Mouse (Mus musculus): ENCODE measurements at regions not wholly inside any gene's neighbourhood (a gene's known extent, or its start where the extent isn't known, plus 50 kb on each side); places are given as distances from the start of the nearest gene placed in this dataset.

DNA sequence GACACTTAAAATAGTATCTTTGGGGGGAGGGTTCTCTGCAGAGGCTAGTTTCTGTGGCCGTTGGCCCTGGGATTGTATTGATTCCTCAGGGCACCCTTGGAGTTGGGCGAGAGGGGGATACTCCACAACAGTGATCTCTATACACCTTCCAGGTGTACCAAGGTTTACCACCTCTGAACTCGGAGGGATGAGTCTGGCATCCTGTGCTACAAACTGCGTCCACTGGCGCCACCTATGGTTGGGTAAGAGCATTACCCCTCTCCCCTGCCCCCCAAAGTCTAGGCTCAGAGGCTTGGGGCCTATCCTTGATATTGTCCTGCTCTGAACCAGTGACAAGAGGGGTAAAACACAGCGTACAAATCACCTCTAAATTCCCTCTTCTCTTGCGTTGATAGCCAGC lies 62.2 kb downstream of the Gm17728 start:
- peak; percentile 16 for DNase-seq (ENCODE audit: low spot score)

DNA sequence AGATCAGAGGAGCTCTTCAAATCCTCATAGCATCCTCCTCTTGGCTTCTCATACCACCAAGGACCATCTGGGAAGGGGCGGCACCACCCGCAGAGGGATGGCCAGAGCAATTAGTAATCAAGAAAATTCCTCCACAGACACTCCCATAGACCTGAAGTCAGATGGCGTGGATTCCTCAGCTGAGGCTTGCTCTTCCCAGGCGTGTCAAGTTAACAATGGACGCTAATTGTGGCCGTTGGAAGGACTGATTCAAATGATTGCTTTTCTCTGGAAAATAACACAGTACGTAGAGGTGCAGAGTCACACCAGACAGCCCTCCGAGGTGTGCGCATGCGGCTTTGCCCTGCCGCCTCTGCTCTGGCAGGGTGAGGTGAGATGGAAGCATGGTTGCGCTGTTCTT lies 62.7 kb downstream of the Gm17728 start:
- no peak for DNase-seq (ENCODE audit: low spot score)

DNA sequence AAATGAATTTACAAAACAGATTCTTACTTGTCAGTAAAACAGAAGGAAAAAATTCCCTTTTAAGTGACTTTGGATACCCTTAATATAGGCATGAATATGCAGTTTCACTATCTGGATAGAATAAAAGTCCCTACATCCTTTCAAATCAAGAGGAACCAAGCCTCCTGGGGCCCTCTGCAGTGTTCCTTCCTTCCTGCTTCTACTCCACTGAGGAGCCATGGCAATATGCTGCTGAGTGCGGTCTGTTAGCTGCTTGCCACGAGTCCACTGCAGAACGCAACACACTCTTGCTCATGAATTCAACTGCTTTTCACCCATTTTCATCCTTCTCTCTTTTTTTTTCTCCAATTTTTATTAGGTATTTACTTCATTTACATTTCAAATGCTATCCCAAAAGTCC lies 107.5 kb downstream of the Gm17728 start:
- no peak for DNase-seq (ENCODE audit: low spot score)

DNA sequence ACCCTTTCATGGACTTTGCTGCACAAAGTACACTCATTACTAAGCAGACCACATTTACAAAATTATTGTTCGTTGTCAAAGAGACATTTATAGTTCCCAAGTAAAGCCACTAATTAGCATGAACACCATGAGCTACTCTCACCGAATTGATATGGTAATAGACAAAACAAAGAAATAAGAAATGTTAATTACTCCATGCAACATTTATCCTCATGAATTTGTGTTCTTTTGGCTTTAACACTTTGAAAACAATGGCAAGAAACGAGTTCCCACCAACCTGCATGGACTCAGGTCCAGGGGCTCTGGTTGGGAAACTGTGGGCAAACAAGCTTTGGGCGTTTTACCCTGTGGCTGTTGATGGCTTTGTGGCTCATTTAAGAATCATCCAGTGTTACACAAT lies 114.2 kb downstream of the Gm17728 start:
- DNase-seq (ENCODE audit: low spot score): no peak

DNA sequence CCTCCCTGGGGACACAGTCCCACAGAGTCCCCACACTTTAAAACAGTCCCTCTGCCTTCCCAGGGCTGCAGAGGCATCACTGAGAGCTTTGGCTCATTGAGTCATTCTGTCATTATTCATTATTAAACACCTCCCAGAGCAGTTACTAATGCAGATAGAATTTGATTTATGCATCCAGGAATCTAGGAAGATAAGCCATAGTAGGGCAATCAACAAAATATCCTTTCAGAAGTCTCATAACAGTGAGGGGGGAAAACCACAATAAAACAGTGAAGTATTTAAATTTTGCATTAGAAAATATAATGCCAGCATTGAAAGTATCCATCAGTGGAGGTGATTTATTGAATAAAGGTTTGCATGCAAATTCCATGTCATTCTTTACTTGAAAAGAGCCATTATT lies 116.5 kb downstream of the Gm17728 start:
- no peak for DNase-seq (ENCODE audit: low spot score)

DNA sequence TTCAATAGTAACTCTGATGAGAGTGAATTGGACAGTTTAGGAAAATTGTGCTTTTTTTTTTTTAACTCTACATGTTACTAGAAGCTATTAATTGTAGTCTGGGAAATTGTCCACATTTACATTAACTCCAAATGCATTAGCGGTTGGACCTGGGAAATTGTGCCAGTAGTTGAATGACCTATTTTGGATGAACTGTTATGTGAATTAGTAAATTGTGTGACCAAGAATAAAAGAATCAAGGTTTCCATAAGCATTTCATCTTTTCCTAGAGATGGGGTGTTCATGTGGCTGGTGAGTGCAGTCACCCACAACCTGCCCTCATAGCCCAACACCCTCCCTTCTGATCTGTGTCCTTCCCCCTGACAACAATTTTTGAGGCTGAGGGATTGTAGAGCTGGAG lies 118.3 kb downstream of the Gm17728 start:
- DNase-seq (ENCODE audit: low spot score): no peak

DNA sequence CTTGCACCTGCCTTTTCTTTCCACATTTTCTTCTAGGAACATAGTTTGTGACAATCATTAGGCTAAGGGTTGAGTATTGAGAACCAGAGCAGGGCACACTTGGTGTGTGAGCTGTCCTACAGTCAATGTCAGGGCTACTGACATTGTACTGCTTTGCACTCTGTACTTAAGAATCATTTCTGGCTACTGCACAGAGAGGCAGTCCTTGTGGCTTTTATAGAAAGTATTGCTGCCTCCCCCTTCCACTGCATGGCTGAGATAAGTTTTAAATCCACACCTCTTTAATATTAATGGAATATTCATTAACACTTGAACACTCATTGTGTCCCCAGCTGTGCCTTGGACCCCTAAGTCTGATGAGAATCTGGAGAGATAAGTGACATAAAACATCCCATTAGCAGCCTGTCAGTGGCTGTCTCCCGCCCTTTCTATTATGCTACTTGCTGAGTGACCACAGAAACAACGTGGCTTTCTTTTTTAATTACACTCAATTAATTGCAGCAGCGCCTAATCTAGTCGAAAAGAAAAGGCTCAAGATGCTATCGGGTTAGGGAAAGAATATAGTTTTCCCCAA lies 121.5 kb downstream of the Gm17728 start:
- no peak for DNase-seq (ENCODE audit: low spot score)

DNA sequence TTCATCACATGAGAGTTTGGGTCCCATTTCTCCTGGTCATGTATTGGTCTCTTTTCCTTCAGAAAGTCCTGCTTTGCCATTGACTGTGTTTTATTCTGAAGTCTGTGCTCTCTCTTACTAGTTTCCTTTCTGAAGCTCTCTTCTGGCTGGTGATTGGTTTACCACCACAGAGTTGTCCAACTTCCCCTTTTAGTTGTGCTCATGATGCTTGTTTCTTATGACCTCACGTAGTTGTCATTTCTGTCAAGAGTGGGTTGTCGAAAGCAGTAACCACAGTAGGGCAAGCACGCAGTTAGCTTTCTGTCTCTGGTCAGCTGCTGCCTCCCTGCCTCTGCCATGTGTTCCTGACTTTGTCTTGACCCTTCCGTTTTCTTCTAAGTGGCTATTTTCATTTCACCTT lies 112.0 kb downstream of the Pabpc6 start:
- DNase-seq (ENCODE audit: low spot score): no peak

DNA sequence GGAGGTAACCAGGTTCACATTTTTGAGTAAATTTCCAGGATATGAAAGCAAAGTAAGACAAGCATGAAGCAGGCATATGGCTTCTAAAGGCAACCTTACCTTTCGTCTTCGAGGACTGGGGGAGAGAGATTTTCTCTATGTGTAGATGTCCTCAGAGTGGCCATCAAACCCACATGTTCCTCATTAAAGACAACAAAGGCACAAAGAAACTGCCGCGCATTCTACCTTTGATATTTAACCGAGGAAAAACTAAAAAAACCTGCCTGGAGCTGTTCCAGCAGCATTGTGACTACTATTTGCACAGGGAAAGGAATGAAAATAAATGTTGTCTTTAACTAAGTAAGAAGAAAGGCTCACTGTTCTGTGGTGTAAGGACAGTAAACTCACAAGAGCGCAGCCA lies 102.7 kb downstream of the Pabpc6 start:
- DNase-seq (ENCODE audit: low spot score): no peak

DNA sequence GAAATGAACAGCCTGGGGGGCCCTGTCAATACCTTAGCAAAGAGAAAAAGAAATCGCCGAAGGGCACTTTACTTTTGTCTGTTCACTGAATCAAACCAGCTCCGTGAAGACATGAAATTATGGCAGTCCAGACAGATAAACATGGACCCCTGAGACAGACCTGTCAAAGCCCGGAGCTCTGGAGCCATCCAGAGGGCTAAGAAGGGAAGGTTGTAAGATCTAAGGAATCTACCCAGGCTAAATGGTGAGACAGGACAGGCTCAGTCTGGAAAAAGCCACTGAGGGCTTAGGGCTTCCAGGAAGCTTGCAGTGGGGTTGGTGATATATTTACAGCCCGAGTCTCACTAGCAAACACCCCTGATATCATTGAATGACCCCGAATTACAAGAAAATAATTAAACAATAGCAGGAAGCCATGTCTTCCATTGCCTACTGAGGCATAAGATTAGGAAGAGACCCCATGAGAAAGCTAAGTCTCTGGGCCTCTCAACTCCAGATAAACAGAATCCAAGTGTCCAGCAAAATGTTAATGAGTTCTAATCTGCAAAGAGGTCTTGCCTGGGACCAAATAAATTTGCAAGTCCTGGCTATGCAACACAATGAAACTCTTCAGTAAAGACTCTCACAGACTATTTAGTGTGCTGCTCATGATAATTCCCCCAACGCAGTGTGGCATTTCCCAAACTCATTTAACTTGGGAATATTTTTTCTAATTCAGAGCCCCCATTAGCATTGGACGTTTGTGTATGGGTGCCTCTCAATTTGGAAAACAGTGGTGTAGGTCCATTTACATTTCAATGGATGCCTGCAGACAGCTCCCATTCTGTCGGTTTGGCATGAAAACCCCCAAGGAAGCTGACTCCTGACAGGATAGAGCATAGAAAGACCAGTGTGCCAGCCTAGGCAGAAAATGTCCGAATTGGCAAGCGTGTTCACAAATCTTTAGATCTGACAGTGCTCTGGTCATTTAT lies 89.8 kb downstream of the Pabpc6 start:
- no peak for DNase-seq (ENCODE audit: low spot score)

DNA sequence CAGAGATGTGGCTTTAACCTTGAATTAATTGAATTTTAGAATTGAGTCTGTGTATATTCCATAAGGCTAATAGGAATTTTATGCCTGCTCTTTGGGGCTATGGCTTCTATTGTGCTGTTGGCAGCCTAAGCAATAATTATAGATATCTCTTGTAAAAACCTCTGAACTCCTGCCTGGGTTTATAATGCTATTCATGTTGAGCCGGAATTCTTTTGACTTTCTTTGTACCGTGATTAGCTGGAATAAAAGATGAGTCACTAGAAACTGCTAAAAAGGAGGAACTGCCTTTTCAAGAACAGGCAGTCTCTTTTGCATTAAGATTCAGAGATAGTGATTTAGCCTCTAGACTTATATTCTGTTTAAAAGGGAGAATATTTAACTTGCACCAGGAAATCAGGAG lies 71.4 kb downstream of the Pabpc6 start:
- no peak for DNase-seq (ENCODE audit: low spot score)

DNA sequence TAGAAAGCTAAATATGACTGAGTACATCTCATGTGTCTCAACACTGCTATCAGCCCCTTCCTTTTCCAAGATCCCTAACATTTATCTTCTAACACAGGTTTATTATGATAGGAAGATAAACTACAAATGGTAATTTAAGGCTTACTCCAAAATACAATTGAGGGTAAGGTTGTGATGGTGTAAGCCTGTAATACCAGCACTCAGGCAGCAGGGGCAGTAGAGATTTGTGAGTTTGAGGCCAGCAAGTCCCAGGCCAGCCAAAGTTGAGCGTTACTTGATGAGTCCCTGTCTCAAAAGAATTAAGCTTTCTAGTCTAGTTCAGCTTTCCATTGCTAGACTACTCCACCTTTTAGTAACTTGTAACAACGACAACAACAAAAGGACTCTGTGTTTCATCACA lies 69.1 kb downstream of the Pabpc6 start:
- DNase-seq (ENCODE audit: low spot score): no peak
